Mouse (Mus musculus): ENCODE measurements around the gene Bloc1s5.
"Not testable (repeated sequence)": the region's sequence is repeated elsewhere in the genome, so short reads cannot be mapped to it uniquely, and the experiment has no call there.

Bloc1s5 gene
- long read RNA-seq, experiment 1, full-length matches to known transcripts: 29 of 40 reads
- long read RNA-seq, experiment 1, partial matches to known transcripts: 5 of 40 reads
- long read RNA-seq, experiment 1, other reads (novel, unspliced or antisense): 6 of 40 reads
- long read RNA-seq, experiment 2, full-length matches to known transcripts: 34 of 38 reads
- long read RNA-seq, experiment 2, partial matches to known transcripts: 0 of 38 reads
- long read RNA-seq, experiment 2, other reads (novel, unspliced or antisense): 4 of 38 reads

DNA sequence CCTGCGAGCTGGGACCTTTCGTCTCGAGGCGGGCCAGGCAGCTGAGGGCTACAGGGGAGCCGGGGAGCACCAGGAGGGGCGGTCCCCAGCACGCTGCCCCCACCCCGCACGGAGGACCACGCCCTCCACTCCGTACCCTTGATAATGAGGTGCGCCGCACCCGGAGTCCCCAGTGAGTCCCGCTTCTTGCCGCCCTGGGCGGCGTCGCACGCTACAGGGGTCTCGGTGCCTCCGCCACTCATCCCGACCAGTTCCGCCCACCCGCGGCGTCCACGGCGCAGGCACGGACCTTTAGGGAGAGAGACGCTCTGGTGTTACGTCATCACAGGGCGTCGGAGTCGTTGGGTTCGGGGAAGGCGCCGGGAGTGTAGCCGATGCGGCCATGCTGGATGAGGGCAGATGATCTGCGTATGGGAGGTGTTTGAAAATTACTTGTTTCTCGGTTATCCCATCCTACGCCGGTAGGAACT lies at the start of gene Bloc1s5:
TSS of gene Bloc1s5 (minus strand) at position 310 of the 470 bp plus-strand sequence.
- intact Hi-C loops (cut with DNase I): no loop called here

DNA sequence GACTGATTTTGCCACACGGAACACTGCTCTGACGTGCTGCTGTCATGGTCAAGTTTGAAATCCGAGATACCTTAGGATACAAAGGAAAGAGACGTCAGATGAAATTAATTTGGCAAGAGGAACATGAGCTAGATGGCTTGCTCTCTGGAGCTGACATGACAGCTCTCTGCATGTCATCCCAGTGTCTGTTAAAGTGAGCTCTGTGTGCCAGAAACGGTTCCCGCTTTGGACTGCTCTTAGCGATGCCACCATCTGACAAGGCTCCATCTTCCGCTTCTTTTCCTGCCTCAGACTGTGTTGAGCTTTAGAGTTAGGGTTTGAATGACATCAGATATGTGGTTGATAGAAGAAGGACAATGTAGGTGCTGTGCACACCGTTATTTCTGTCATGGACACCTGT lies 37.4 kb upstream of the Bloc1s5 start:
- intact Hi-C loops (cut with DNase I): no loop called here

DNA sequence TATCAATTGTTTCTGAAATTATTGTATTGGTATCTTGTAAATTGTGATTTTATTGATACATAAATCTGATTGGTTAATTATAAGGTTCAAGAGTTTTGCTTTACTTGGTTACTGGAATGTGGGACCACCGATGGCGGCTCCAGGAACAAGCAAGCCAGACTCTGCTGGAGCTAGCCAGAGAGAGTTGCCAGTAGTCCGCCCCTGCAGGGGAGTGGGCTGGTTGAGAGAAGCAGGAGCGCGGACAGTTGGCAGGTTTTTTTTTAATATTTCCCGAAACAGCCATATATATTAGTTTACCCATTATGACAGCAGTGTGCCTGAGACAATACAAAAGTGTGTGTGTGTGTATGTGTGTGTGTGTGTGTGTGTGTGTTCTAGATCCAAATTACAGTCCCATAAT lies 36.5 kb upstream of the Bloc1s5 start:
- intact Hi-C loops (cut with DNase I): not testable (repeated sequence)

DNA sequence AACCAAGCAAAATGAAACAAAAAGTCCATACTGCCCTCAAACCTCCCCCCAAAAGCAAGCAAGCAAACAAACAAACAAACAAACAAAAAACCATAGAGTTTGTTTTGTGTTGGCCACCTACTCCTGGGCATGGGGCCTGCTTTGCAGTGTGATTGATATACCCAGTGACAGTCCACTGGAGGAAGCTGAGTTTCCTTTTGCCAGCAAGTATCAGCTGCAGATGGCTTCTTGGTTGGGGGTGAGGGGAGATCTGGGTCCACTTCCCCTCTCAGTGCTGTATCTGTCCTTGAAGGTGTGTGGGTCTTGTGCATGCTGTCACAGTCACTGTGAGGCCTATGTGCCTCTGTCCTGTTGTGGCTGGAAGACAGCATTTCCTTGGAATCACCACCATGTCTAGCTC lies 35.1 kb upstream of the Bloc1s5 start:
- intact Hi-C loops (cut with DNase I): no loop called here

- intact Hi-C loops (cut with DNase I): no loop called here
These were observed 33.6 kb upstream of the Bloc1s5 start for GRCm38 (mm10) chr13:38668514-38668913.

GRCm38 (mm10) chr13:38664753-38665152 lies 29.8 kb upstream of the Bloc1s5 start:
- intact Hi-C loops (cut with DNase I): no loop called here

DNA sequence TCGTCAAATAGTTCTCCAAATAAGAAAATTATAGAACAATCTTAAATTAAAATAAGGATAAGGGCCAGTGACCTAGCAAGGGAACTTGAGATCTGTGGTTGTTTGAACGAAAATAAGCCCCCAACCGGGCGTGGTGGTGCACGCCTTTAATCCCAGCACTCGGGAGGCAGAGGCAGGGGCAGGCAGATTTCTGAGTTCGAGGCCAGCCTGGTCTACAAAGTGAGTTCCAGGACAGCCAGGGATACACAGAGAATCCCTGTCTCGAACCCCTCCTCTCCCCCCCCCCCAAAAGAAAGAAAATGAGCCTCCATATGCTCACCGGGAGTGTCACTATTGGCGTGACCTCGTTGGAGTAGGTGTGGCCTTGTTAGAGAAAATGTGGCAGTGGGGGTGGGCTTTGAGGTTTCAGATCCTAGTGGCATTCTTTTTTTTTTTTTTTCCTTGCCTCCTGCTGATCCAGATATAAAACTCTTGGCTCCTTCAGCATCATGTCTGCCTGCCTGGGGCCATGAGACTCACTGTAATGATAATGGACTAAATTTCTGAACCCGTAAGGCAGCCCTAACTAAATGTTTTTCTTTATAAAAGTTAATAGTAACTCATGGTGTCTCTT lies 24.7 kb upstream of the Bloc1s5 start:
- intact Hi-C loops (cut with DNase I): no loop called here

DNA sequence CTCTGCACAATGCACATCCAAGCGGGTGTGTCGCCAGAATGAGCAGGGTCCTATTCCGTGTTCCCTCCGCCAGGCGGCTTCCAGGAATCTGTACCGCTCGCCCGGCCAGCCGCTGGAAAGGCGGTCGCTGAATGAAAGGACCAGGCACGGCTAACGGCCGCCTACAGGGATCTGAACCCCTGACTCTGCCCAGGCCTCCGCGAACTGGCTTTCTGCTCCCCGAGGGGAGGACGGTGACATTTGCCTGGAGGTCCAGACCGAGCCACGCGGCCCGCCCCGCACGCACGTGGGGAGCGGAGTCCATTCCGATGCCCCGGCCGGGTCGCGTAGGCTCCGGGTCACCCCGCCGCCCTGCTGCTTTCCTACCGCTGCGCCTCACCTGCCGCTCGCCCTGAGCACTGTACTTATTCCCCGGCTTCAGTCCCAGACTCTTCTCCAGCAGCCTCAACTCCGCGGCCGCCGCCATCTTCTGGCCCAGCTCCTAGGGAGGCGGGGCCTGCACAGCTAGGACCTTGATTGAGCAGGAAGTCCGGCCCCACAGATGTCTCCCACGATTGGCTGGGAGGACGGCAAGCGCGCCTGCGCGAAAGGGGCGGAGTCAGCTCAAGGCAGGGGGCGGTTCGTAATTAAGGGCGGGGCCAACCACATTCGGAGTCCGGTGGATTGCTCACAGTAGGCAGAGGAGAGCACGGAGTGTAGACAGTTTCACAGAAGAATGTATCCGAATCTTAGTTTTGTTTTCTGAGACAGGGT lies 23.8 kb upstream of the Bloc1s5 start, which contains the start of gene Eef1e1:
TSS of gene Eef1e1 (minus strand) at position 531 of the 753 bp plus-strand sequence.
- intact Hi-C loops (cut with DNase I): no loop called here

DNA sequence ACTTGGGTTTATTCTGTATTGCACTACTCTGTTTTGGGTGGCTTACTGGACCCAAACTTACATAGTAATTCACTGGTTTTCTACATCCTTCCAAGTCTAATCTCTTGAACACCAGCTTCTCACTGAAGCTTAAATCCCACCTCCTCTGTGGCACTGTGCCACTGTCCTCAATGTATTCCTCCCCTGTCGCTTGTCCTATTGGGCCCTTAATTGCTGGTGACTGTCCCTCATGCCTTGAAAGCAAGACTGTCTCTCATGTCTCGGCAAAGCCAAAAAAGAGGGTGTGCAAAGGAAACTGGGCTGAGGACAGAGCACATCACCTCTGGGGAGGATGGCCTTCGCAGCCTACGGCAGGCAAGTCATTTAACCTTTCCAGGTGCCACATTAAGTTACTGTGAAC lies 23.0 kb upstream of the Bloc1s5 start:
- intact Hi-C loops (cut with DNase I): no loop called here

- intact Hi-C loops (cut with DNase I): no loop called here
These were observed 15.4 kb upstream of the Bloc1s5 start for GRCm38 (mm10) chr13:38650292-38650691.

GRCm38 (mm10) chr13:38649069-38649468 lies 14.2 kb upstream of the Bloc1s5 start:
- intact Hi-C loops (cut with DNase I): no loop called here

DNA sequence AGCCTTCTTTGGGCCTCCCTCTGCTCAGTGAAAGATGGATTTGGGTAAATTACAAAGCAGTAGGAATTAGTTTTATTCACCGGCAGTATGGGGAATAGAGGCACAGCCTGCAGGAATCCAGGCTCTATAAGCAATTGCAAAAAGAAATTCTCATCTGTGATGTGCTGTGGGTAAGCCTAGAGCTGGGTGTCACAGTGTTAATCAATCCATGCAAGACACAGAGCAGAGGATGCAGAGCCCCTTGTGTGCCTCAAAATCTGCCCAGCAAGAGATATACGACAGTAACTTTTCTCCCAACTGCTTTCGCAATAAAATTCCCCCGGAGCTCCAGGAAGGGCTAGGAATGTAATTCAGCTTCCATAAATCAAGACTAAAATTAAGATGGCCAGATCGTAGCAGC lies 6.5 kb upstream of the Bloc1s5 start:
- intact Hi-C loops (cut with DNase I): no loop called here

DNA sequence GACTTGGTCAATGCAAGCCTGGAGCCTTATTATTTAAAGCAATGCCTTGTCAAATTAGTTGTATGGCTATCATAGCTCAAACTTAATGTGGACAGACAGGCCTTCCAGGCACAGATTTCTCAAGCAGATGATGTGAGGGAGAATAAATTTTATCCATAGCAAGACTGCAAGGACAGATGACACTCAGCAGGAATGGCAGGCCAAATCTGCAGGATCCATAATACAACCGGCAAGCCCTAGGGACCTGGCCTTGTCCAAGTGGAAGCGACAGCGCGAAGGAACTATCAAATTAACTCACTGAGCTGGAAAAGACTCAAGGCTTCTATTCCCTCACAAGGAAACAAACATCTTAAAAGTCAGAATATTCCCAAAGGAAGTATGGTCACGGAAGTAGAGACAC lies 6.1 kb upstream of the Bloc1s5 start:
- intact Hi-C loops (cut with DNase I): no loop called here

- intact Hi-C loops (cut with DNase I): no loop called here
These were observed 3.8 kb upstream of the Bloc1s5 start for GRCm38 (mm10) chr13:38638694-38639093.

- intact Hi-C loops (cut with DNase I): no loop called here
These were observed 581 bp downstream of the Bloc1s5 start for GRCm38 (mm10) chr13:38634256-38634799.

DNA sequence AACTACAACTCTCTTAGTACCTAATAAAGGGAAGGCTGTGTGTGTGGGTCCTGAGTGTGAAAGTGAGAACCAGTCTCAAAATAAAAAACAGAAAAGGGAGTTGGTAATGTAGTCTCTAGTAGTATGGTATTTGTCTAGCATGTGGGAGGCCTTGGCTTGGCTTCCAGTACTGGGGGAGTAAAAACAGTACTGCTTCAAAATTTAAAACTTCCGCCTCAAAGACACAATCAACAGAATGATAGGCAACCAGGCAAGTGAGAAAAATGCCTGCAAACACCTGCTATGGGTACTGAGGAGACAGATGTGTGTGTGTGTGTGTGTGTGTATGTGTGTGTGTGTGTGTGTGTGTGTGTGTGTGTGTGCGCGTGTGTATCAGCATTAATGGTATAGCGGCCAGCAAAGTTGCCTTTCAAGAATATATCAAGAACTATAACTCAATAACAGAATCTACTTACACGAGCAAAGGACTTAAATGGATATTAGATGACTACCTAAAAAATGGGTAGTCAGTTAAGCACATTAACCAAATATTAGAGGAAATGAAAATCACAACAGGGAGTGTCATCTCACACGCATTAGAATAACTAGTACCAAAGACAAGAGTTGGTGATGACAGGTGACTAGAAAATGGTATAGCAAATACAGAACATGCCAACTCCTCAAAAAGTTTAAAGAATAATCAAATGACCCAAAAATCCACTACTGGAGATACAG lies 1.5 kb downstream of the Bloc1s5 start:
- intact Hi-C loops (cut with DNase I): no loop called here

DNA sequence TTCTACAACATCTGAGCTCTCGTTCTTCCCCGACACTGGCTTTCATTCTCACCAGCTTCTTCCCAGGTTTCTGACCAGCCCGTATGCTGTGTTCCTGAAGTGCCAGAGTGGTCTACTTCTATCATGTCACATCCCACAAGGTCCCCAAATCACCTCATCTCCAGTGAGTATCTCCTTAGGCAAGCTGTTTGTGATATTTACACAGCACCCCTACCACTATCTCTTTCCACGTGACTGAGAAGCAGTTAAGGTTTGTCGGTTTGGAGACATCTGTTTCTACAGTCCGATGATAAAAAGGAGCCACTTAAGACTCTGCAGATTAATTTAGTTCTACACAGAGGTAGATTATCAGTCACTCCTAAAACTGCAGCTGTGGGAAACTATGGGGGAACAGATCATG lies 2.4 kb downstream of the Bloc1s5 start:
- intact Hi-C loops (cut with DNase I): no loop called here

- intact Hi-C loops (cut with DNase I): loop anchor here (10.0 kb wide), 1 partner anchor 281 kb away; the partner anchor contains the start of gene Bmp6
These were observed 8.7 kb downstream of the Bloc1s5 start for GRCm38 (mm10) chr13:38626229-38626525.

DNA sequence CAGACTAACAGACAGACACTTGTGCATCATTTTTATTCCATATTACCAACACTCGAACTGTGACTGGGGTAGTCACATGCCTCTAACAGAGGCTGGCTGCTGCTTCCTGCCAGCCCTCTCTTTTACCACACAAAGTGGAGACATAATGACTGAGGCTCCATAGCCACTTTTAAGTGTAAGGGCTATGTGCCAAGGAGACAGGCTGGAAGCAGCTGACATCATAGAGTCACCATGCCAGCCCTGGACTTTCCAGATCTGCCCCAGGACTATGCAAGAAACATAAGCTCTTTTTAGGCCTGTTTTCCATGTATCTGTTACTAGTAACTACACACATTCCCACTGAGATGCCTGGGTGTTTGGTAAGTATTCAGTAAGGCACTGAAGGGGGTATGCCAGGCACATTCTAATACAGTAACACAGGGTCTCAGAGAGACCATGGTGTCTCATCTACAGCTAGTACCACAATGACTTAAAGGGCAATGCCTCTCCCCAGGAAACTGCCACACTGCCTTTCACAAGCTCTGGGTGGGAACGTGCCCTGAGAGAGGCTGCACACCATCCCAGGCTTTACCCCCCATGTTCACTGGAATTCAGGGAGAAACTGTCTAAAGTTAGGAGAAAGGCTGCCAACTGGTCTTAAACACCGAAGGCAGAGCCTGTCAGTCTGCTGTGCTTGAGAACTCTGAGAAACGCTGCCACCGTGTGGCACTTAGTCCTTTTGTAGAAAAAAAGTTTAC lies 9.2 kb downstream of the Bloc1s5 start:
- intact Hi-C loops (cut with DNase I): loop anchor here (10.0 kb wide), 1 partner anchor 281 kb away; the partner anchor contains the start of gene Bmp6

DNA sequence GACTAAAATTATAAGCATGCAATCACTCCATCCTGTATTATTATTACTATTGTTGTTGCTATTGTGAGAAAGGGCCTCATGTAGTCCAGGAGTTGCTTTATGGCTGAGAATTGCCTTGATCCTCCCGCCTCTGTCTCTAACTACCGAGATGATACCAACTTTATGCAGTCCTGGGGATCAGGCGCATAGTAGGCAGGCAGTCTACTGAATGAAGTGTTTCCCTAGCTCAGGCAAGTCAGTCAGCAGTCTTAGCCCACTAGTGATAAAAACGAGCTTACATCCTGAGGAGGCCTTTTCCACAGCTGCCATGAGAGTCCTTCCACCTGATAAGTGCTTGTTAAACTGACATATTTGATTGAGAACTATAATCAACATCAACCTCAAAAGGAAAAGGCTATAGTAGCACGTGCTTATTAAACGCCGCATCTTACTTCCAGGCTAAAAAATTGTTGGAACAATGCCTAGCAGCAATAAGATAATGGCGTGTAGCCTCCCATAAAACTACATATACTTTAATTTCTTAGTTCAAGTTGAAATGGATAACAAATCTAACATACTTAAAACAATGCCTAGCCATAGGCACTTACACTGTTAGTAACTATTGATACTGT lies 10.5 kb downstream of the Bloc1s5 start:
- intact Hi-C loops (cut with DNase I): loop anchor here (10.0 kb wide), 1 partner anchor 280 kb away; the partner anchor contains the start of gene Bmp6

Measured in adrenal gland (tissue).